Mouse (Mus musculus): ENCODE measurements around the gene Sun1. TPM values are rescaled to one million over a fixed set of nuclear protein-coding genes. Genes with fewer than 3 reads are reported as not detected.

Sun1 gene
- polyA plus RNA-seq, 1 experiment from 2014 or later: 35.1 TPM

DNA sequence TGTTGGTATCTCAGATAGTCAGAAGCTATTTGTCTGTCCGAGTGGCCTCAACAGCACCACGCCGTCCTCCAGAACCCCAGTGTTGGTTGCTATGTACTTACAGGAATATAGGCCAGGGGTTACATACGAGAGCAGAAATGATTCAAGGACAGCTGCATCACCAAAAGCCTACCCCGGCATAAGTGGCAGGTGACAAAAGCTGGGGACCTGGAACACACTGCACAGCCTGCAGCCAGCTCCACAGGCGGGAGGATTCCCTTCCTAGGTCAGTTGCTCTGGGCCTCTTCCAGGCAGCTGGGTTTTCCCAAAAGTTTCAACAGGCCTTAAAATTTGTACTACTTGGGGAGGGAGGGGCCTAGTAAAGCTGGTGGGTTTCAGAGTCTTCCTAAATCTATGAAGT, 55.3 kb downstream of the Sun1 start:
- Histone ChIP-seq H3K4me3 (ENCODE audit: low read depth, low read length) (no peak overlapping the region), H3K9me3 (ENCODE audit: low read length) (no peaks in the 10 kb centered on the region), H3K27me3 (replicated peaks; ENCODE audit: insufficient read depth, low read length) (no peaks in the 10 kb centered on the region), H3K4me2 (replicated peaks; ENCODE audit: low read depth, low read length) (0 out of 2 replicates have a peak overlapping the region, but pooled peaks have one; percentile 3), H3K36me3 (ENCODE audit: insufficient read depth, low read length) (no peaks in the 10 kb centered on the region), H3K27ac (ENCODE audit: low read length) (peak overlapping the region; percentile 51; the same call in 1 of the 2 replicates), H3K4me1 (ENCODE audit: insufficient read depth, low read depth, low read length) (peaks cover 38% of the 10 kb centered on the region), H3K9ac (replicated peaks; ENCODE audit: low read depth) (no peak overlapping the region)
- TF ChIP-seq CTCF (IDR thresholded peaks at IDR 0.05): no peak
- 54% methylated on average over 6 of the region's 6 CpGs for WGBS
- ATAC-seq (no peak), DNase-seq (ENCODE audit: low spot score) (no peak)

DNA sequence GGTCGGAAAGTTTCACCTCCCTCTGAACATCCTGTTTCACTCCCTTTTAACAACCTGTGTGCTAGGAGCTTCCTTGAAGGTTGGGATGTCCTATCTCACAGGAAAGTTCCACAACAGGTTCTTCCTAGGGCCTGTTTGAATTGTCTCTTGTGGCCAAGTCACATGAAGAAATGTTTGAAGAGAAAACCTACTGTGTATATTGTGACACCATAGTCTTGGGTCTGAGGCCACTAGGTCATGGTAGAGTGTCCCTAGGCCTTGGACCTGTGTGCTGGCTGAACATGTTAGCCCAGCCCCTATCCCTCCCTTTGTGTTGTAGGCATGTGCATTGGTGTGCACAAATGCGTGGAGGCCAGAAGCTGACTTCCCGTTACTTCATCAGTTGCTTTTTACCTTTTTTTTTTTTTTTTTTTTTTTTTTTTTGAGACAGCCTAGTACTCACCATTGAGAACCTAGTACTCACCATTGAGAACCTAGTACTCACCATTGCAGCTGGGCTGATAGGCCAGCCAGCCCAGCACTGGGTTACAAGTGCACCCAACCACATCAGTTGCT, 55.9 kb downstream of the Sun1 start:
- TF ChIP-seq EP300 (IDR thresholded peaks at IDR 0.05): no peak
- H3K4me3 ChIP-seq (ENCODE audit: low read depth, low read length): no peak overlapping the region
- DNase-seq (ENCODE audit: low spot score): no peak
- H3K4me2 ChIP-seq (replicated peaks; ENCODE audit: low read depth, low read length): no peak overlapping the region
- peaks cover 38% of the 10 kb centered on the region for H3K4me1 ChIP-seq (ENCODE audit: insufficient read depth, low read depth, low read length)
- WGBS: 77% methylated on average over 3 of the region's 3 CpGs
- H3K9ac ChIP-seq (replicated peaks; ENCODE audit: low read depth): no peak overlapping the region
- no peaks in the 10 kb centered on the region for H3K9me3 ChIP-seq (ENCODE audit: low read length)
- ATAC-seq: no peak
- peak overlapping the region; percentile 84 for H3K27ac ChIP-seq (ENCODE audit: low read length)
- no peaks in the 10 kb centered on the region for H3K36me3 ChIP-seq (ENCODE audit: insufficient read depth, low read length)
- H3K27me3 ChIP-seq (replicated peaks; ENCODE audit: insufficient read depth, low read length): no peaks in the 10 kb centered on the region

DNA sequence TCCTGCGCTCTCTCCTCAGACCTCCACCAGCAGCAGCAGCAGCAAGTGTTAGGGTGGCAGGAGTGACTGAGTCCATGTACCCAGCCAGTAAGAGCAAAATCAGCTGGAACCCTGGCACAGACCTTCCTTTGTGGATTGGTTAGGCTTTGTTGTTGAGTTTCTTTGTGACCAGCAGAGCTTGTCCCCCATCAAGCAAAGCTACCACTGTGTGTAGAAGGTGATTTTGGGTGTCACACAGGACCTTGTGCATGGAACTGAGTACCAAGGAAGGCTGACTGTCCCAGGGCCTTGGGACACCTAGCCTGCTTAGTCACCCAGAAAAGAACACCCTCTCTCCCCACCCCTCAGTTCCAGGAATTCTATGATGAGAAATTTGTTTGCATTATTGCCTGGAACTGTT, 56.8 kb downstream of the Sun1 start:
- Histone ChIP-seq H3K9me3 (ENCODE audit: low read length) (no peaks in the 10 kb centered on the region), H3K4me1 (ENCODE audit: insufficient read depth, low read depth, low read length) (peaks cover 38% of the 10 kb centered on the region), H3K36me3 (ENCODE audit: insufficient read depth, low read length) (0 out of 2 replicates have a peak, but pooled peaks cover under 1% of the 10 kb centered on the region), H3K27ac (ENCODE audit: low read length) (peak overlapping the region; percentile 84), H3K4me2 (replicated peaks; ENCODE audit: low read depth, low read length) (no peak overlapping the region), H3K9ac (replicated peaks; ENCODE audit: low read depth) (no peak overlapping the region), H3K4me3 (ENCODE audit: low read depth, low read length) (no peak overlapping the region), H3K27me3 (replicated peaks; ENCODE audit: insufficient read depth, low read length) (no peaks in the 10 kb centered on the region)
- TF ChIP-seq EP300 (IDR thresholded peaks at IDR 0.05) (no peak), CTCF (IDR thresholded peaks at IDR 0.05) (no peak)
- ATAC-seq: no peak
- WGBS: 58% methylated on average over 1 of the region's 1 CpGs
- no peak for DNase-seq (ENCODE audit: low spot score)

DNA sequence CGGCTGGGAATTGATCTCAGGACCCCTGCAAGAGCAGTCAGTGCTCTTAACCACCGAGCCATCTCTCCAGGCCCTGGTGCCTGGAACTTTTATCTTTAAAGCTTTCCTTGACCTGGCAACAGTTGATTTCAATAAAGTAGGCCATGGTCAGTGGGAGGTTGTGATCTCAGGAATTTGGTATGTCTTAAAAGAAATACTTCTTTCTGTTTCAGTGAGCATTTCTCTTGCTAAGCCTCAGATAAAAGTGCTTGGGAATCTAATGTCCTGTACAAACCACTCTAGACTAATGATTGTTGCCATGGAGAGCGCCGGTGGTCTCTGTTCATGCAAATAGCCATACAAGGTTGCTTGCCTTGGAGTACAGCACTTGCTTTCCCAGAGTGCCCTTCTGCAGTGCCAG, 57.4 kb downstream of the Sun1 start:
- no peaks in the 10 kb centered on the region for H3K9me3 ChIP-seq (ENCODE audit: low read length)
- no peak for ATAC-seq
- 58% methylated on average over 4 of the region's 4 CpGs for WGBS
- no peak overlapping the region for H3K4me2 ChIP-seq (replicated peaks; ENCODE audit: low read depth, low read length)
- H3K4me1 ChIP-seq (ENCODE audit: insufficient read depth, low read depth, low read length): peaks cover 38% of the 10 kb centered on the region
- no peak overlapping the region for H3K9ac ChIP-seq (replicated peaks; ENCODE audit: low read depth)
- H3K4me3 ChIP-seq (ENCODE audit: low read depth, low read length): no peak overlapping the region
- no peaks in the 10 kb centered on the region for H3K27me3 ChIP-seq (replicated peaks; ENCODE audit: insufficient read depth, low read length)
- H3K27ac ChIP-seq (ENCODE audit: low read length): peak overlapping the region; percentile 84
- DNase-seq (ENCODE audit: low spot score): peak; percentile 41
- peaks cover 6% of the 10 kb centered on the region for H3K36me3 ChIP-seq (ENCODE audit: insufficient read depth, low read length)
- no peak for TF ChIP-seq EP300 (IDR thresholded peaks at IDR 0.05)
- TF ChIP-seq CTCF (IDR thresholded peaks at IDR 0.05): no peak

DNA sequence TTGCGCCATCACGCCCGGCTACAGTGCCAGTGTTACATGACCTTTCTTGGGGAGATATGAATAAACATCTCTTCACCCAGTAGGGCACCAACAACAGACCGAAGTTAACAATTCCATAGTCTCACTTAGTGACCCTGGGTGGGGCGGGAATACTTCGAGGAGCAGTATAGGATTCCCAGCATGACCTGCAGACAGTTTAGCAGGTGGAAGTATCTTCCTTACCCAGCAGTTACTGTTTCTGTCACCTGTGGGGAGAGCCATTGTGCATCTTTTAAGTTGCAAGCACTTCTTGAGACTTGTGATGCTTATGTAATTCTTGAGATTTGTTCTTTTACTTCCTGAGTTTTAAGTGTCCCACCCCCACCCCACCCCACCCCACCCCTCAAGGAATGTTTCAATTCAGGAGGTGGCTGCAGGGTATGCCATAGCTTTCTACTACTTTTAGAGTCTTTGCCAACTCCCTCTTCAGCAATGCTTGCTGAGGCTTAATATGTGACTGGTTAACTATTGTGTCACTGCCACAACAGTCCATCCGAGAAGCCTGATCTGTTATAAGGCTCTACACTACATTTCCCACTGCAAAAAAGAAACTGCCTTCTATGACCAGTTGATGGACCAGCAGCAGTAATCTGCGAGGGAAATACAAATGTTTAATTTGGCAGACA, 58.1 kb downstream of the Sun1 start:
- Histone ChIP-seq H3K27me3 (replicated peaks; ENCODE audit: insufficient read depth, low read length) (no peaks in the 10 kb centered on the region), H3K4me1 (ENCODE audit: insufficient read depth, low read depth, low read length) (peaks cover 31% of the 10 kb centered on the region), H3K27ac (ENCODE audit: low read length) (peak overlapping the region; percentile 84), H3K36me3 (ENCODE audit: insufficient read depth, low read length) (peaks cover 12% of the 10 kb centered on the region), H3K4me3 (ENCODE audit: low read depth, low read length) (no peak overlapping the region), H3K4me2 (replicated peaks; ENCODE audit: low read depth, low read length) (no peak overlapping the region), H3K9me3 (ENCODE audit: low read length) (no peaks in the 10 kb centered on the region), H3K9ac (replicated peaks; ENCODE audit: low read depth) (no peak overlapping the region)
- DNase-seq (ENCODE audit: low spot score): peak; percentile 90
- TF ChIP-seq CTCF (IDR thresholded peaks at IDR 0.05) (no peak), EP300 (IDR thresholded peaks at IDR 0.05) (peak; percentile 32; the same call in 1 of the 2 replicates)
- 51% methylated on average over 8 of the region's 8 CpGs for WGBS
- peak; percentile 85 for ATAC-seq

DNA sequence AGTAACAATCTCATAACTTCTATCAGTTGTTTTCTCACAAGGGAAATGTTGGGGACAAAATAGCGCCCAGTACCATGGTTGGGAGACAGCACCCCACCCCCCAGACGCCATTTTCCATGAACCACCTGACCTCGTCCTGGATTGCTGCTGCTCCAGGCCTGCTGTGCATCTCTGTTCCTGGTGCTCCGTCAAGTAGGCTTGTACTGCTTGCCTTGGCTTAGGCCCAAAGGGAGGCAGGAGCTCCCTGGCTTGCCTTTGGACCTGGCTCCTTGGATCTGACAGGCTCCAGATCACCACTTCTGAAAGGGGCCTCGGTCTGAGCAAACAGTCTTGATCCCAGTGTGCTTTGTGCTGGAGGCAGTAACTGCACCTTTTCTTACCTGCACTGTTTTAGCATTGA, 59.4 kb downstream of the Sun1 start:
- H3K4me1 ChIP-seq (ENCODE audit: insufficient read depth, low read depth, low read length): peaks cover 18% of the 10 kb centered on the region
- peaks cover 25% of the 10 kb centered on the region for H3K36me3 ChIP-seq (ENCODE audit: insufficient read depth, low read length)
- H3K27me3 ChIP-seq (replicated peaks; ENCODE audit: insufficient read depth, low read length): no peaks in the 10 kb centered on the region
- ATAC-seq (peak; percentile 67), DNase-seq (ENCODE audit: low spot score) (peak; percentile 84)
- WGBS: 60% methylated on average over 5 of the region's 5 CpGs
- no peak overlapping the region for H3K4me3 ChIP-seq (ENCODE audit: low read depth, low read length)
- H3K4me2 ChIP-seq (replicated peaks; ENCODE audit: low read depth, low read length): no peak overlapping the region
- H3K9me3 ChIP-seq (ENCODE audit: low read length): no peaks in the 10 kb centered on the region
- TF ChIP-seq CTCF (IDR thresholded peaks at IDR 0.05) (no peak), EP300 (IDR thresholded peaks at IDR 0.05) (no peak)
- H3K27ac ChIP-seq (ENCODE audit: low read length): peak overlapping the region; percentile 69
- H3K9ac ChIP-seq (replicated peaks; ENCODE audit: low read depth): no peak overlapping the region
